Mouse (Mus musculus): Measurements from ENCODE around the gene Enpp4. TPM values are rescaled to one million over a fixed set of nuclear protein-coding genes. Genes with fewer than 3 reads are reported as not detected.

The Enpp4 gene
- 9.2 and 15.0 TPM in 2 replicates for polyA plus RNA-seq (2012; rRNA removed; ENCODE audit: low replicate concordance)

GRCm38 (mm10) chr17:44105287-44106138 lies at the start of gene Enpp4:
Enpp4 (minus strand) TSS chr17:44105809.

GRCm38 (mm10) chr17:44078631-44079350 lies 26.8 kb downstream of the Enpp4 start, which contains the start of gene Enpp5:
Enpp5 (plus strand) TSS chr17:44078813.

Other genes with a start within 250 kb of the Enpp4 start
- 38.5 and 79.5 TPM in 2 replicates for gene Enpp5, start 27.0 kb downstream of the Enpp4 start, polyA plus RNA-seq (2012; rRNA removed; ENCODE audit: low replicate concordance)
- 3.8 and 9.9 TPM in 2 replicates for gene Clic5, start 82.8 kb upstream of the Enpp4 start, polyA plus RNA-seq (2012; rRNA removed; ENCODE audit: low replicate concordance)

All from subcutaneous adipose tissue, adult 2 months (tissue).